Mouse (Mus musculus): ENCODE data around the gene Trim72.

The Trim72 gene

DNA sequence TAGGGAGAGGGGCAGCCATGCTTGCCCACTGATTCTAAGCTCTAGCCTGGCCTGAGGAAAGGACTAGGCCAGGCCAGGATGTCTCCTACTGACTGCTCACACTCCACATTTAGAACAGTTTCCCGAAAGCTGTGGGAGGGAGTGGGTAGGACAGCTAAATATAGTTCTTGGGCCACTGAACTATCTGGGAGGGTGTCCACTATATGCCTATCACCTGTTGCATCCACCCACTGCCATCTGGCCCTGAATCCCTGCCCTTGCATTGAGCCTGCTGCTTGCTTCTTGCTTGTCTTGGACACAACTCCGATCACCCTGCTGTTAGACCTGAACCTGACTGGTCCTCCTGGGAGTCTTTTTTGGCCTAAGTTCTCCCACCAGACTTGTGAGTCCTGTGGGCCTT, at the start of gene Trim72:
TSS of gene Trim72 (plus strand) at position 262 of the 400 bp plus-strand sequence.
- ChIA-PET CTCF (interaction anchor here in 2 of 4 experiments (0.6 to 1.9 kb wide), 3 partner anchors 10 to 201 kb away, joined by 3 to 10 read pairs (median 3); partner anchors contain the start of gene Pycard (in 1 of the 2)), POLR2A (interaction anchor here (0.6 to 14.2 kb wide), 19 partner anchors 8 to 533 kb away, joined by 3 to 248 read pairs (median 8); partner anchors contain the start of genes Pycard (in 3 of the 4), Cox6a2 (in 1 of the 4) and Fus (in 1 of the 4))

DNA sequence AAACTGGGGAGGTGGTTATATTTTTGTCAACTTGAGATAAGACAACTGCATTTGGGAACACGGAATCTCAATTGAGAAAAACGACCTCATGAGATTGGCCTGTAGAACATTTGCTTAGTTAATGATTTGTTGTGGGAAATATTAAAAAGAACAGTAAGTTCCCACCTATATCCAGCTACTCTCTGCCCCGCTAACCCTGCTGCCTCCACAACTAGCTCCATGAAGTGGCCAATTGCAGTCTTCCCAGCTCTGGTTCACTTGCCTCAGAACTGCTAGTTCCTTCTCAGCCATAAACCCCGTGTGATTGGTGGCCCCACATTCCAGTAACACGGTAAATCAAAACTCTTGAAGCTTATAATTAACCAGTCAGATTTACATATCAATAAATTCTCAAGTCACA, 44.4 kb upstream of the Trim72 start:
- CTCF ChIA-PET: interaction anchor here in 1 of 4 experiments (0.7 to 2.2 kb wide), 3 partner anchors 24 to 302 kb away, joined by 3 to 7 read pairs (median 4); no protein-coding TSS in a partner anchor
- POLR2A ChIA-PET: interaction anchor here in 3 of 4 experiments (0.8 to 3.6 kb wide), 11 partner anchors 9 to 47 kb away, joined by 3 to 39 read pairs (median 4); partner anchors contain the start of genes Fus (in 2 of the 3), Kat8 (in 1 of the 3) and Pycard (in 1 of the 3)

DNA sequence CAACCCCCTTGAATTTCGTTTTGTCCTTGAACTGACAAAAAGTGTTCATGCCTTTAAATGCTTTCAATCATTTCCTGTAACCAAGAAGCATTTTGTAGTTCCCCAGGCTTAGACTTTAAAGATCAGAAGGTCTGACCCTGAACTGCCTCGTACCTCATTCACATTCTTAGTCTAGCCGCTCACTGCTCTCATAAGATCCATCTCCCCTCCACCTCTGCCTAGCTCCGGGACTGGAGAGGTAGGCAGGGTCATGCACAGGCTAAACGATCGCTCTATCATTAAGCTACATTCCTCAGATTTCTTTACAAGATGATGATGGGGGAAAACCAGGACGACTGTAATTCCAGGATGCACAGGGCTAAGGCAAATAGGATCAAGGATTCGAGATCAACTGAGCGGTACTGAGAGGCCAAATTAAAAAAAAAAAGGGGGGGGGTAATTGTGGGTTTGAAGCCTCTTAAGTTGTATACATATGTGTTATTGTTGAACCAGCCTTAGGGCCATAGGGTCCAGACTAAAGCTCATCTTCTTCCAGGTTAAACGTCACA, 37.3 kb upstream of the Trim72 start:
- ChIA-PET CTCF (interaction anchor here (0.5 to 1.5 kb wide), 10 partner anchors 23 to 309 kb away, joined by 3 to 11 read pairs (median 3); no protein-coding TSS in a partner anchor), POLR2A (interaction anchor here (0.6 to 27.8 kb wide), 105 partner anchors 7 to 696 kb away, joined by 3 to 1128 read pairs (median 8); partner anchors contain the start of genes Prss36 (in 3 of the 4), Pycard (in 3 of the 4), Setd1a (in 3 of the 4) and 9130023H24Rik (in 2 of the 4))

GRCm38 (mm10) chr7:127967004-127967921, 36.5 kb upstream of the Trim72 start, which contains the start of gene Fus:
TSS of gene Fus (plus strand) at chr7:127967457.
- CTCF ChIA-PET: interaction anchor here in 3 of 4 experiments (0.5 to 1.7 kb wide), 9 partner anchors 27 to 227 kb away, joined by 3 to 11 read pairs (median 4); no protein-coding TSS in a partner anchor
- POLR2A ChIA-PET: interaction anchor here (0.6 to 27.8 kb wide), 159 partner anchors 8 to 1093 kb away, joined by 3 to 1128 read pairs (median 5); partner anchors contain the start of genes Kat8 (in 4 of the 4), 9130023H24Rik (in 3 of the 4), Gm21974 (in 3 of the 4) and Prss36 (in 3 of the 4)

DNA sequence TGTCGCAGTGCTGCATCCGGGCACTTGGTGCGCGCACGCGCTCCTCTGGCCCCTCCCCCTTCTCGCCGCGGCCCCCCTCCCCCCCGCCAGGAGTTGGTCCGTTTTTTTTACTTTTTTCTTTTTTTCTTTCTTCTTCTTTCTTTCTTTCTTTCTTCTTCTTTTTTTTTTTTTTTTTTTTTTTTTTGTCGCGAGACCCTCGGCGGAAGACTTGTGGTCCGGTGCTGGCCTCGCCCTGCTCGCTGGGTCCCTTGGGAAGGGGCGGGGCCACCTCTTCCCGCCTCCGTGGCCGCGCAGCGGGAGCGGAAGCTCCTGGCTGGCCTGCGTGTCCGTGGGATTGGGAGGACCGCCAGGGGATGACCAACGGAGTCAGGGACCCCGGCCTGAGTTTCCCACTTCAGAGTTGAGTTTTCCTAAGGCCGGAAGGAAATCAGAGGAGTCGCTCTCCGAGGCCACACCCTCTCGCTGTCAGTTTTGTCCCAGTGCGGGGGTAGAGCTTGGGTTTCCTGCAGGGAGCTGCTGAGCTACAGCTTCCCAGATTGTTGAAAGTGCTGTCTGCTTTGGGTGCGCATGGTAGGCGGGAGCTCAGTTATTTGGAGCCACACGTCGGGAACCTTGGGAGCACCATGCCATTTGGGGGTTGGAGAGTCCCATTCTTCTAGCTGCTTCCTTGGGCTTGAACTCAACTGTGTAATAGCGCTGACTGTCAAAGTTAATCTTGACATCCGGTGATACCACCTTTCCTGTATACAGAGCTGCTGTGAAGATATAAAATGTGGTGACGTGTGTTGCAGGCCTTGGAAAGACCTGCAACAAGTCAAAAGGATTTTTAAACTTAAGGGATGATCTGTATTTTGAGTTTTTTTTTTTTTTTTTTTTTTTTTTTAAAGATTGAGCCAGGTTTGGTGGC, 35.6 kb upstream of the Trim72 start:
- ChIA-PET CTCF (interaction anchor here (0.6 to 1.7 kb wide), 8 partner anchors 26 to 278 kb away, joined by 3 to 11 read pairs (median 4); no protein-coding TSS in a partner anchor), POLR2A (interaction anchor here (0.5 to 27.8 kb wide), 158 partner anchors 9 to 1664 kb away, joined by 3 to 1128 read pairs (median 5); partner anchors contain the start of genes 9130023H24Rik (in 3 of the 4), Gm21974 (in 3 of the 4), Kat8 (in 3 of the 4) and Prss36 (in 3 of the 4))

GRCm38 (mm10) chr7:127974413-127974930, 29.3 kb upstream of the Trim72 start:
- POLR2A ChIA-PET: interaction anchor here in 3 of 4 experiments (0.7 to 27.8 kb wide), 27 partner anchors 1 to 718 kb away, joined by 3 to 1128 read pairs (median 5); partner anchors contain the start of genes Pycard (in 3 of the 3), Kat8 (in 2 of the 3), Fus (in 1 of the 3) and Prss36 (in 1 of the 3)
- CTCF ChIA-PET: interaction anchor here in 1 of 4 experiments (0.9 to 1.0 kb wide), 2 partner anchors 9 to 14 kb away, joined by 3 to 4 read pairs; no protein-coding TSS in a partner anchor

DNA sequence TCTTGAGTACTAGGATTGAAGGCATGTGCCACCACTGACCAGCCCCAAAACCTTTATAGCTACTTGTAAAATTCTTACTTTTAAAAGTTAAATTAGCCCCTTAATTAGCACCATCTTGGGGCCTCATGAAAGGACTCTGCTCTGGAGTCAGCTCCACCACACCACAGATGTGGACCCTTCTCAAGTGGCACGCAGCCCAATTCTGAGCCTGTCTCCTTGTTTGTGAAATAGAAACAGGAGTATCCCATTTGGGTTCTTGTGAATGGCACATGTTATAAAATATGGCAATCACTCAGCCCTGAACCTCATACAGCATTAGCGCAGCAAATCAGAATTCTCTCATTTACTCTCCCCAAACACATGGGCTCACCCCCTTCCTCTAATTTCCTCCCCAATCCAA, 24.9 kb upstream of the Trim72 start:
- ChIA-PET POLR2A (interaction anchor here (0.6 to 27.8 kb wide), 14 partner anchors 3 to 187 kb away, joined by 3 to 1128 read pairs (median 3); partner anchors contain the start of genes Fus (in 2 of the 4), Pycard (in 2 of the 4), Gm21974 (in 1 of the 4) and Vkorc1 (in 1 of the 4)), CTCF (no interaction called here)

- POLR2A ChIA-PET: interaction anchor here (0.7 to 27.8 kb wide), 16 partner anchors 5 to 1017 kb away, joined by 3 to 1128 read pairs (median 4); partner anchors contain the start of genes Fus (in 2 of the 4) and Pycard (in 2 of the 4)
- CTCF ChIA-PET: no interaction called here
These were observed 23.1 kb upstream of the Trim72 start for GRCm38 (mm10) chr7:127980606-127981005.

GRCm38 (mm10) chr7:127988904-127989303, 14.8 kb upstream of the Trim72 start:
- CTCF ChIA-PET: interaction anchor here (0.5 to 1.0 kb wide), 8 partner anchors 15 to 736 kb away, joined by 3 to 12 read pairs (median 4); no protein-coding TSS in a partner anchor
- POLR2A ChIA-PET: interaction anchor here (0.6 to 27.8 kb wide), 26 partner anchors 1 to 752 kb away, joined by 3 to 1128 read pairs (median 4); partner anchors contain the start of genes Fus (in 3 of the 4), Trim72 (in 2 of the 4), Kat8 (in 1 of the 4) and Prss8 (in 1 of the 4)

DNA sequence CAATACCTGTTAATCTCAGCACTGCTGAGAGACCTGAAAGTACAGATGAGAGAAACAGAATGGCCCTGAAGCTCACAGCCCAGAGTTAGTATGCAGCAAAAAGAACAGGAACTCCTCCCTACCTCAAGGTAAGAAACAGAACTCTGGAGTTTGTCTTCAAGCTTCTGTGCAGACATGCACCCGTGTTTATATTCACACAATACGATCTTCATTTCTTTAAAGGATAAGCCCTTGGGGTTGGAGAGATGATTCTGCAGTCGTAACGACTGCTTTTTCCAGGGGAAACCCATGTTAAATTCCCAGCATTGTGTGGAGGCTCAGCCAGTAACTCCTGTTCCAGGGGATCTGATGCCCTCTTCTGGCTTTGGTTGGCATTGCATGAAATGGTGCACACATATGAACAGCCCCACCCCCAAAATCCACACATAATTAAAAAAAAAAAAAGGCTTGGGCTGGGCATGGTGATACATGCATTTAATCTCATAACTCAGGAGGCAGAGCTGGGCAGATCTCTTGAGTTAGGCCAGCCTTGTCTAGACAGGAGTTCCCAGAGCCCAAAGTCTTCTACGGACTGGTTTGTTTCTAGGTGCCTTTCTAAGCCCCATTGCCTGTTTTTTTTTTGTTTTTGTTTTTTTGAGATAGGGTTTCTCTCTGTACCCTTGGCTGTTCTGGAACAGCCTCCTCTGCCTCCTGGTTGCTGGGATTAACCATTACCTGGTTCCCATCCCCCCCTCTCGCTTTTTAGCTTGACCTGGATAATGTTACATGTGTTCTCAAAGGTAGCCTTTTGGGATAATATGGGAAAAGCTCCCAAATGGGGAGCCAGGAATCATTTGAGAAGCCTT, 11.9 kb upstream of the Trim72 start:
- POLR2A ChIA-PET: interaction anchor here (0.5 to 25.7 kb wide), 37 partner anchors 8 to 277 kb away, joined by 3 to 1128 read pairs (median 4); partner anchors contain the start of genes Fus (in 3 of the 4), Trim72 (in 2 of the 4), 9130023H24Rik (in 1 of the 4) and Kat8 (in 1 of the 4)

GRCm38 (mm10) chr7:127992488-127993340, 11.0 kb upstream of the Trim72 start:
- POLR2A ChIA-PET: interaction anchor here (0.5 to 25.7 kb wide), 70 partner anchors 8 to 698 kb away, joined by 3 to 1128 read pairs (median 5); partner anchors contain the start of genes Fus (in 3 of the 4), Trim72 (in 3 of the 4), 9130023H24Rik (in 2 of the 4) and Armc5 (in 2 of the 4)
- CTCF ChIA-PET: interaction anchor here (0.5 to 1.8 kb wide), 17 partner anchors 9 to 882 kb away, joined by 3 to 9 read pairs (median 4); partner anchors contain the start of gene 9130023H24Rik (in 1 of the 4)

More for the DNA sequence above, 11.9 kb upstream of the Trim72 start:
- CTCF ChIA-PET: interaction anchor here in 2 of 4 experiments (1.5 to 1.8 kb wide), 2 partner anchors 9 to 16 kb away, joined by 3 to 5 read pairs; no protein-coding TSS in a partner anchor

DNA sequence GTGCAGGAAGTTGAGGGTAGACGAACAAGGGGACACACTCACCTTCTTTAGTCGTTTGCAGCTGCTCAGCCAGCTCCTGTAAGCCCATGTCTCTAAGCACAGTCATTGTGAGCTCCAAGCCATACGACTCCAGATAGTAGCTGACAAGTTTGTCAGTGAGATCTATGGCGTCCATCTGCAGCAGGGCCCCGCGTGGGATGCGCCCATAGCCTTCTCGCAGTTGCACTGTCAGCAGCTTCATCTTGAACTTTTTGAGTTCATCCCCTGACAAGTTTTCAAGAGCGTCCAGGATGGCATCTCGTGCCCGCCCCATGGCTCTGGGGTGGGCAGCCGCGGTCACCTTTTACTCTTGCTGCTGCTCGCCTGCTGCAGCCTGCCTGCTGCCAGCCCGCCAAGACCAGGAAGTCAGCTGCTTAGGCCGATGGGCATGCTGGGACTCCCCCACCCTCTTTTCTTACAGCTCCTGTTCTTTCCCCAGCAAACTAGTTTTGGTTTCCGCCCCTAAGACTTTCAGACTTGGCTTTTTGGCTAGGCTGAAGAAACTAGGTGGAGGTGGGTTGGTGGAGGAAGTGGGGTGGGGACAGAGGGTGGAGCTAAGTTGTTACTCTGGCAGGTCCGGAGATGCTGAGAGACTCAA, 10.3 kb upstream of the Trim72 start, which contains the start of gene Pycard:
TSS of gene Pycard (minus strand) at position 527 of the 637 bp plus-strand sequence.
- ChIA-PET POLR2A (interaction anchor here (0.5 to 25.7 kb wide), 76 partner anchors 9 to 698 kb away, joined by 3 to 1128 read pairs (median 5); partner anchors contain the start of genes 9130023H24Rik (in 3 of the 4), Armc5 (in 3 of the 4), Fus (in 3 of the 4) and Kat8 (in 3 of the 4)), CTCF (interaction anchor here (0.5 to 1.5 kb wide), 20 partner anchors 10 to 883 kb away, joined by 3 to 11 read pairs (median 4); partner anchors contain the start of genes 9130023H24Rik (in 1 of the 4) and Trim72 (in 1 of the 4))

- ChIA-PET POLR2A (interaction anchor here in 2 of 4 experiments (1.2 to 25.7 kb wide), 5 partner anchors 8 to 32 kb away, joined by 3 to 1128 read pairs (median 10); partner anchors contain the start of genes Fus (in 2 of the 2) and Trim72 (in 1 of the 2)), CTCF (no interaction called here)
These were observed 4.3 kb upstream of the Trim72 start for GRCm38 (mm10) chr7:127999436-127999835.

All from embryonic stem cell, embryonic (primary cell).